Mouse (Mus musculus): ENCODE results near the gene N4bp3. TPM values are rescaled to one million over a fixed set of nuclear protein-coding genes. Genes with fewer than 3 reads are reported as not detected.
"Not testable (repeated sequence)": the region's sequence is repeated elsewhere in the genome, so short reads cannot be mapped to it uniquely, and the experiment has no call there.

The N4bp3 gene
- polyA plus RNA-seq, 1 experiment from 2014 or later, result 19.9 TPM

DNA sequence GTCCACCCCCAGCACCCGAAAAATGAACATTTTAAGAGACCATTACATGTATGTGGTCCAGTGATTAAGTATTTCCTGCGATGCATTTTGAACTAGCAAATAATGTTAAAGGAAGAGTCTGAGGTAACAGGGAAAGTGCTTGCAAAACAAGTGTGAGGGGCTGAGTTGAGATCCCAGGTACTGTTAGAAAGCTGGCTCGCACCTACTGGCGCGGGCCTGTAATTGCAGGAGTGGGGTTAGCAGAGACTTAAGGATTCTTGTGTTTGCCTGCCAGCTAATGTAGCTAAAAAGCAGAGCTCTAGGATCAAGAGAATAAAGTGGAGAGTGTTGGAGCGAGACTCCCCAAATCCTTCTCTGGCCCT is 14.3 kb downstream of the N4bp3 start:
- peak; percentile 69 for DNase-seq (ENCODE audit: low spot score)
- Histone ChIP-seq H3K9ac (peak overlapping the region; percentile 64), H3K9me3 (ENCODE audit: control insufficient read depth, low read length) (no peaks in the 10 kb centered on the region), H3K27me3 (ENCODE audit: control insufficient read depth, insufficient read depth, low read length) (no peaks in the 10 kb centered on the region), H3K27ac (peak overlapping the region; percentile 79), H3K4me2 (replicated peaks) (peak overlapping the region; percentile 79), H3K4me3 (replicated peaks; ENCODE audit: low read length) (peak overlapping the region; percentile 82), H3K4me1 (replicated peaks; ENCODE audit: control insufficient read depth, insufficient read depth, low read length) (peaks cover 10% of the 10 kb centered on the region), H3K36me3 (replicated peaks; ENCODE audit: control insufficient read depth, insufficient read depth) (no peaks in the 10 kb centered on the region)
- ATAC-seq (ENCODE audit: low FRiP score), result peak; percentile 46
- 6% methylated on average over 6 of the region's 6 CpGs for WGBS

DNA sequence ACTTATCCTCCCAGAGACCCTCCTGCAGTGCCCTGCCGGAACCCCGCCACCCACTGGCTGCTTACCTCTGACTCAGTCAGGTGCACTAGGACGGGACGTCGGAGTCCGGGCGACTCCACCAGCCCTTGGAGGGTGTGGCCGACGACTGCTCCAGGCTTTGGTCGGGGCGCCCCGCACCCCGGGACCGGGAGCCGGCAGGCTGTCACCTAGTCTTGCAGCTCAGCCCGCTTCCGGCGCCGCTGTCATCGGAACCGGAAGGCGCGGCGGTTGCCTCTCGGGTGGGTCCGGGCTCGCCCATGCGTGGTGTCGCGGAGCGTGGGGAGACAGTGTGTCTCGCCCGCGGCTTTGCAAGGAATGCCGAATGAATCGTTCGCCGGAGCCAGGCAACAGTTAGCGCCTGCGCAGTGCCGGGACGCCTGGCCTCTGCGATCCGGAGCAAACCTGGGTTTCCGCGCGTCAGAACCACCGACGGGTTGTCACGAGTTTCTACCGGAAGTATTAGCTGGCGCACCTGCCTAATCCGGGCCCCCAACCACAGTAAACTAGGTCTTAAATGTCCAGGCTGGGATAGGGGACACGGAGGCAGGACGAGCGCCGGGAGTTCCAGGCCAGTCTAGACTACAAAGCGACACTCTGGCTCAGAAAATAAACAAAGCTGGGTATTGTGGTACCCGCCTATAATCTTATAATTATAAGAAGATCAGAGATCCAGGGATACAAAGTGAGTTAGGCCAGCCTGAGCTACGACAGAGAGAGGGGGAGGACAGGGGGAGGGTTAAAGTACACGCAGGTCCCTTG is 14.9 kb downstream of the N4bp3 start, which contains the start of gene Rmnd5b:
Gene Rmnd5b, minus strand, starts transcription at position 372 of the 798 bp plus-strand sequence.
- Histone ChIP-seq H3K4me2 (replicated peaks) (peak within 1 kb of the TSS; percentile 79), H3K27me3 (ENCODE audit: control insufficient read depth, insufficient read depth, low read length) (no peaks in the 10 kb centered on the region), H3K4me1 (replicated peaks; ENCODE audit: control insufficient read depth, insufficient read depth, low read length) (peaks cover 10% of the 10 kb centered on the region), H3K27ac (peak within 1 kb of the TSS; percentile 79), H3K4me3 (replicated peaks; ENCODE audit: low read length) (peak within 1 kb of the TSS; percentile 82), H3K9ac (peak within 1 kb of the TSS; percentile 64), H3K36me3 (replicated peaks; ENCODE audit: control insufficient read depth, insufficient read depth) (no peaks in the 10 kb centered on the region), H3K9me3 (ENCODE audit: control insufficient read depth, low read length) (no peaks in the 10 kb centered on the region)
- WGBS, result under 1% methylated on average over 61 of the region's 61 CpGs
- peak; percentile 93 for ATAC-seq (ENCODE audit: low FRiP score)
- peak; percentile 90 for DNase-seq (ENCODE audit: low spot score)

DNA sequence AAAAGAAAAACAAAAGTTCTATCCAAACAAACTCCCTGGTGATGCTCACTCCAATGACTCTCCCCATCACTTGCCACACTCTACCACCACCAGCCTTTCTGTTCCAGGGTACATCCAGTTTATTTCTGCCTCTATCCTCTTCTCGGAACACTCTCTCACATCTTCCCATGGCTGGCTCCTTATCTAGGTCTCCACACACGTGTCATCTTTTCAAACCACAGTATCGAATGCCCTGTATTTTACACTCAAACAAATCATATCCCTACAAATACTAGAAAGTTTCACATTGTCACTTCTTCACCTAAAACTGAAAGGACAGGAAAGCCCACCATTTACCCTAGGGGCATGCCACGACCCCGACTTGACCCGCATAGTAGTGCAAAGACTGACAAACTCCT is 15.5 kb downstream of the N4bp3 start:
- Histone ChIP-seq H3K27me3 (ENCODE audit: control insufficient read depth, insufficient read depth, low read length) (no peaks in the 10 kb centered on the region), H3K9me3 (ENCODE audit: control insufficient read depth, low read length) (no peaks in the 10 kb centered on the region), H3K4me1 (replicated peaks; ENCODE audit: control insufficient read depth, insufficient read depth, low read length) (peaks cover 10% of the 10 kb centered on the region), H3K9ac (peak overlapping the region; percentile 64), H3K36me3 (replicated peaks; ENCODE audit: control insufficient read depth, insufficient read depth) (no peaks in the 10 kb centered on the region), H3K27ac (peak overlapping the region; percentile 79; the same call in 1 of the 2 replicates), H3K4me3 (replicated peaks; ENCODE audit: low read length) (peak overlapping the region; percentile 82), H3K4me2 (replicated peaks) (peak overlapping the region; percentile 79)
- ATAC-seq (ENCODE audit: low FRiP score) (no peak), DNase-seq (ENCODE audit: low spot score) (no peak)
- WGBS, result 19% methylated on average over 6 of the region's 6 CpGs

DNA sequence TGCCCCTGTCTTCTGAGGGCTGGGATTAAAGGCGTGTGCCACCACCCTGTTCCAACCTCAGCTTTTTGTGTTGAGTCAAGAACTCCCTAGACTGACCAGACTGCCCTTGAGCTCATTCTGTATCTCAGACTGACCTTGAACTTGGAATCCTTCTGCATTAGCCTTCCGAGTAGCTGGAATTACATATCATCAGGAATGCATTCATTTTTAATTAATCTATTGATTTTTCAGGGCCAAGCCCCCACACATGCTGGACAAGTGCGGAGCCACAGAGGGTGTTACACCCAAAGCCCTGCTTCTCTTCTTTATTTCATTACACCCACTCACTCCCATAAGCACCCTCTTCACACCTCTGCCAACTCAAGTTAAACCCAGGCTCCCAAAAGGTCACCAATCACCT is 16.9 kb downstream of the N4bp3 start:
- ATAC-seq (ENCODE audit: low FRiP score), result no peak
- 94% methylated on average over 3 of the region's 3 CpGs for WGBS
- Histone ChIP-seq H3K4me1 (replicated peaks; ENCODE audit: control insufficient read depth, insufficient read depth, low read length) (peaks cover 10% of the 10 kb centered on the region), H3K4me2 (replicated peaks) (no peak overlapping the region), H3K9ac (no peak overlapping the region), H3K9me3 (ENCODE audit: control insufficient read depth, low read length) (no peaks in the 10 kb centered on the region), H3K27me3 (ENCODE audit: control insufficient read depth, insufficient read depth, low read length) (no peaks in the 10 kb centered on the region), H3K4me3 (replicated peaks; ENCODE audit: low read length) (no peak overlapping the region), H3K36me3 (replicated peaks; ENCODE audit: control insufficient read depth, insufficient read depth) (peaks cover 9% of the 10 kb centered on the region), H3K27ac (no peak overlapping the region)
- DNase-seq (ENCODE audit: low spot score), result no peak

DNA sequence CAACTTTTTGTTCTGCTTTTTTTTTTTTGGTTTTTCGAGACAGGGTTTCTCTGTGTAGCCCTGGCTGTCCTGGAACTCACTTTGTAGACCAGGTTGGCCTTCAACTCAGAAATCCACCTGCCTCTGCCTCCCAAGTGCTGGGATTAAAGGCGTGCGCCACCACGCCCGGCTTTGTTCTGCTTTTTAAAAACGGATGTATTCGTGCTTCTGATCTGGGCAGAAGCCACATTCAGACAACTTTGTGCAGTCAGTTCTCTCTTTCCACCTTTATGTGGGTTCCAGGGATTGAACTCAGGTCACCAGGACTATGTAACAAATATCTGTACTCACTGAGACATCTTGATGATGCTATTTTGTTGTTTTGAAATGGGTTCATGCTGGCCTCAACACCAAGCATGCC is 17.4 kb downstream of the N4bp3 start:
- not testable (repeated sequence) for H3K4me3 ChIP-seq (replicated peaks; ENCODE audit: low read length); H3K4me2 ChIP-seq (replicated peaks); H3K9me3 ChIP-seq (ENCODE audit: control insufficient read depth, low read length); DNase-seq (ENCODE audit: low spot score); H3K27me3 ChIP-seq (ENCODE audit: control insufficient read depth, insufficient read depth, low read length); H3K4me1 ChIP-seq (replicated peaks; ENCODE audit: control insufficient read depth, insufficient read depth, low read length); H3K9ac ChIP-seq; ATAC-seq (ENCODE audit: low FRiP score); H3K27ac ChIP-seq
- WGBS, result 97% methylated on average over 7 of the region's 7 CpGs
- H3K36me3 ChIP-seq (replicated peaks; ENCODE audit: control insufficient read depth, insufficient read depth), result peaks cover 14% of the 10 kb centered on the region

DNA sequence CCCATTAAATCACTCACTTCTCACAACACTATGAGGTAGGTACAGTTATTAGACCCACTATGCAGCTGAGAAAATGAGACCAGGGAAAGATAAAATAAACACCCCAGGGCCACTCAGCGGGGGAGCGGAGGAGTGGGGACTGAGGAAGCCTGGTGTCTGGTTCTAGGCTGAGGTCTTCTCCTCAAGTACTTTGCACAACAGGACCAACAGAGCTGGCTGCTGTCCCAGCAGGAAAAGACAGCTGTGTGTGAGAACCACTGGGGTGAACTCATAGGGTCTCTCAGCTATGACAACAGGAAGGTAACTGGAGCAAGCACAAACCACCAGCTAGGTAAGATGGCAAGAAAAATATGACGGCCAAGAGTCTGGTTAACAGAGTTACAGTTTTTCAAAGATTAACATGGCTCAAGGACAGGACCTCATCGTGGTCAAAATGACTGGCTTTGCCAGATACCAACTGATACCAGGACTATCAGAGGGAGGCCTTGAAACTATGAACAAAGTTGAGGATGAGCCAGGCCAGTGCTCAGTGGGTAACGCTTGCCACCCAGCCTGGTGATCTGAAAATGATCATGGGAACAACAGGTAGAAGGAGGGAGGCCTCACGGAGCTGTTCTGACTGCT is 18.4 kb downstream of the N4bp3 start:
- Histone ChIP-seq H3K9me3 (ENCODE audit: control insufficient read depth, low read length) (no peaks in the 10 kb centered on the region), H3K9ac (no peak overlapping the region), H3K4me2 (replicated peaks) (no peak overlapping the region), H3K27me3 (ENCODE audit: control insufficient read depth, insufficient read depth, low read length) (no peaks in the 10 kb centered on the region), H3K36me3 (replicated peaks; ENCODE audit: control insufficient read depth, insufficient read depth) (peaks cover 24% of the 10 kb centered on the region), H3K4me3 (replicated peaks; ENCODE audit: low read length) (no peak overlapping the region), H3K27ac (no peak overlapping the region), H3K4me1 (replicated peaks; ENCODE audit: control insufficient read depth, insufficient read depth, low read length) (peaks cover 10% of the 10 kb centered on the region)
- ATAC-seq (ENCODE audit: low FRiP score), result no peak
- WGBS, result 89% methylated on average over 6 of the region's 6 CpGs
- no peak for DNase-seq (ENCODE audit: low spot score)

DNA sequence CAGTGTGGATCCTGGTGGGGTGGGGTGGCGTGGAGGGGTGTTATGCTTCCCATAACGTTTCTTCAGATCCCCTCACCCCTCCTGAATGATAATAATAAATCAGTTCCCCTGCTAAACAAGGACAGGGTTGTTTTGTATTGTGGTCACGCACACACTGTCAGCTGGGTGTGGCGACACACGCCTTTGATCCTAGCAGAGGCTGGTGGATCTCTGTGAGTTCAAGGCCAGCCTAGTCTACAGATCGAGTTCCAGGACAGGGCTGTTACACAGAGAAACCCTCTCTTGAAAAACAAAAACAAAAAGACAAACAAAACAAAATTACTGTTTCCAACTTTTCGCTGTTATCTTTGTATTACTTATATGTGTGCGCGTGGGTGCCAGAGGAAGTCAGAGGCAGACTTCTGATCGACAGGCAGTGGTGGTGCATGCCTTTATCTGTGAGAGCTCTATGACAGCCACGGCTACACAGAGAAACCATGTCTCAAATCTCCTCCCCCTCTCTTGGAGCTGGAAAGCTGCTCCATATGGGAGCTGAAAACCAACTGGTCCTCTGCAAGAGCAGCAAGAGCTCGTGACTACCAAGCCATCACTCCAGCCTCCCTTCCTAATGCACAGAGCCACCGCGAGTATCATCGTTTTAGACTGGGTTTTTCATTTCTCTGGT is 20.9 kb downstream of the N4bp3 start:
- no peak overlapping the region for H3K9ac ChIP-seq
- no peak overlapping the region for H3K27ac ChIP-seq
- no peak for DNase-seq (ENCODE audit: low spot score)
- H3K27me3 ChIP-seq (ENCODE audit: control insufficient read depth, insufficient read depth, low read length), result no peaks in the 10 kb centered on the region
- no peak overlapping the region for H3K4me3 ChIP-seq (replicated peaks; ENCODE audit: low read length)
- H3K36me3 ChIP-seq (replicated peaks; ENCODE audit: control insufficient read depth, insufficient read depth), result peaks cover 46% of the 10 kb centered on the region
- no peak for ATAC-seq (ENCODE audit: low FRiP score)
- no peak overlapping the region for H3K4me2 ChIP-seq (replicated peaks)
- H3K9me3 ChIP-seq (ENCODE audit: control insufficient read depth, low read length), result no peaks in the 10 kb centered on the region
- 84% methylated on average over 15 of the region's 15 CpGs for WGBS
- H3K4me1 ChIP-seq (replicated peaks; ENCODE audit: control insufficient read depth, insufficient read depth, low read length), result peaks cover 6% of the 10 kb centered on the region

DNA sequence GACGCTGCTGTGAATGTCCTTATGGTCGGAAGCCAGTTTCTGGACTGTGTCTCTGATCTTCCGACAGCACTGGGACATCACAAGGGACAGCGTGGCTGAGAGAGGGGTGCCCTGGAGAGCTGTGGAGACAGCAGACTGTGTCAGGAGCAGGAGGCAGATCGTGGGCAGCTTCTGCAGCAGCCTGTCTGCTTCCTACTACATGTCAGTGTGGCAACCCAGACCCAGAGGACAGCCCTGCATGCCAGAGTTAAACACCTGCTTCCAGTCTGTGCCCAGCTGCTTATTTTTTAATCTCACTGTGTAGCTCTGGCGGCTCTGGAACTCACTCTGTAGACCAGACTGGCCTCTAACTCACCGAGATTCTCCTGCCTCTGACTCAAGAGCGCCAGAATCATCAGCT is 22.7 kb downstream of the N4bp3 start:
- 89% methylated on average over 8 of the region's 8 CpGs for WGBS
- Histone ChIP-seq H3K9me3 (ENCODE audit: control insufficient read depth, low read length) (no peaks in the 10 kb centered on the region), H3K27ac (no peak overlapping the region), H3K9ac (no peak overlapping the region), H3K4me2 (replicated peaks) (no peak overlapping the region), H3K27me3 (ENCODE audit: control insufficient read depth, insufficient read depth, low read length) (no peaks in the 10 kb centered on the region), H3K4me1 (replicated peaks; ENCODE audit: control insufficient read depth, insufficient read depth, low read length) (no peaks in the 10 kb centered on the region), H3K36me3 (replicated peaks; ENCODE audit: control insufficient read depth, insufficient read depth) (peaks cover 63% of the 10 kb centered on the region), H3K4me3 (replicated peaks; ENCODE audit: low read length) (no peak overlapping the region)
- DNase-seq (ENCODE audit: low spot score), result no peak
- no peak for ATAC-seq (ENCODE audit: low FRiP score)

DNA sequence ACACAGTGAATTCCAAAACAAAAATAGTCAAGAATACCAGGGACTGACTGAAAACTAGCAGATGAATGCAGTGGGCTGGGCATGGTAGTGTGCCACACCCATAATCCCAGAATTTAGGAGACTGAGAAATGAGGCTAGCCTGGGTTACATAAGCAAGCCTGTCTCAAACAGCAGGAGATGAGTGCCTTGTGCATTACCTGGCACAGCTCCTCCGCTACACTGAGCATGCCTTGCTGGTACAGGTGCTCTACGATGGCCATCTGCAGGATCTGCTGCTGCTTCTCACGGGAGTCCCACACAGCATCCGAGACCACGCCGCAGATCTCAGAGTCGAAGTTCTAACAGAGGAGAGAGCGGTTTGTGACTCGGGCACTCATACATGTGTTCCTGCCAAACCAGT is 23.2 kb downstream of the N4bp3 start:
- 97% methylated on average over 9 of the region's 9 CpGs for WGBS
- Histone ChIP-seq H3K36me3 (replicated peaks; ENCODE audit: control insufficient read depth, insufficient read depth) (peaks cover 68% of the 10 kb centered on the region), H3K4me2 (replicated peaks) (no peak overlapping the region), H3K27me3 (ENCODE audit: control insufficient read depth, insufficient read depth, low read length) (no peaks in the 10 kb centered on the region), H3K4me3 (replicated peaks; ENCODE audit: low read length) (no peak overlapping the region), H3K27ac (no peak overlapping the region), H3K9ac (no peak overlapping the region), H3K9me3 (ENCODE audit: control insufficient read depth, low read length) (no peaks in the 10 kb centered on the region), H3K4me1 (replicated peaks; ENCODE audit: control insufficient read depth, insufficient read depth, low read length) (no peaks in the 10 kb centered on the region)
- no peak for DNase-seq (ENCODE audit: low spot score)
- no peak for ATAC-seq (ENCODE audit: low FRiP score)

All from hindbrain, embryonic 14.5 days (tissue).